Mouse (Mus musculus) liver, adult 2 months (tissue): Measurements from ENCODE around the gene Rasgrp4. TPM values are rescaled to one million over a fixed set of nuclear protein-coding genes. Genes with fewer than 3 reads are reported as not detected.

ENCODE experiments used
- DNase-seq: peaks from one replicate; pipeline ENCODE4 v3.0.0-alpha.2; 2011; ENCODE audit warnings: low read depth, low spot score; ENCODE audit errors: extremely low read depth
- H3K27ac ChIP-seq: fragments of 200-500 bp; replicated peaks from 2 replicates; pipeline ENCODE4 v1.5.1; 2012; ENCODE audit warnings: low read depth, mild to moderate bottlenecking, control low read depth, inconsistent platforms, low read length; ENCODE audit not compliant: insufficient read depth
- H3K27me3 ChIP-seq: fragments of 200-500 bp; 2 replicates; pipeline ENCODE4 v1.6.1; 2012; ENCODE audit warnings: mild to moderate bottlenecking, moderate library complexity, low read length, inconsistent platforms; ENCODE audit not compliant: control insufficient read depth, insufficient read depth
- H3K36me3 ChIP-seq: fragments of 200-500 bp; 2 replicates; pipeline ENCODE4 v1.6.1; 2012; ENCODE audit warnings: low read length, inconsistent platforms; ENCODE audit not compliant: control insufficient read depth, insufficient read depth
- H3K4me1 ChIP-seq: fragments of 200-500 bp; 2 replicates; pipeline ENCODE4 v1.6.1; 2011; ENCODE audit warnings: low read length; ENCODE audit not compliant: control insufficient read depth, insufficient read depth
- H3K4me3 ChIP-seq: fragments of 200-500 bp; 2 replicates; pipeline ENCODE4 v1.5.1; 2011; ENCODE audit warnings: low read depth, mild to moderate bottlenecking, control low read depth, low read length, moderate library complexity; ENCODE audit not compliant: insufficient read depth
- H3K79me2 ChIP-seq: fragments of 200-500 bp; 2 replicates; pipeline ENCODE4 v1.6.1; 2012; ENCODE audit warnings: inconsistent platforms, mild to moderate bottlenecking, low read length, moderate library complexity; ENCODE audit not compliant: control insufficient read depth, insufficient read depth
- H3K9ac ChIP-seq: fragments of 200-500 bp; 2 replicates; pipeline ENCODE4 v1.6.1; 2012; ENCODE audit warnings: low read depth, mild to moderate bottlenecking, control low read depth, inconsistent platforms, low read length
- CTCF ChIP-seq: fragments of 200-500 bp; IDR thresholded peaks from 2 replicates; pipeline ENCODE4 v1.5.1; 2011; ENCODE audit warnings: low read depth, low read length, control low read depth
- POLR2A ChIP-seq: fragments of 200-500 bp; IDR thresholded peaks from 2 replicates; pipeline ENCODE4 v1.6.1; 2011; ENCODE audit warnings: low read length, control low read depth; ENCODE audit not compliant: insufficient read depth; ENCODE audit errors: extremely low read depth
- WGBS: fragments of 180-500 bp; shearing (Covaris S2); methylation state at CpG from one replicate; pipeline ENCODE4 v1.1.7; 2018; 5-methylcytosine and 5-hydroxymethylcytosine counted together
- polyA plus RNA-seq: library from polyadenylated mRNA; depleted of rRNA; stranded (reverse); fragments of >200 nt; gene quantifications from 2 replicates; pipeline ENCODE4 v1.2.3, GENCODE M21; 2012
- total RNA-seq: library from RNA; depleted of rRNA; stranded (reverse); fragments of >200 nt; gene quantifications from 2 replicates; pipeline ENCODE4 v1.2.3, GENCODE M21; 2014

The Rasgrp4 gene
- total and polyA plus RNA-seq, 2 experiments = under 0.01 to 0.69 TPM

DNA sequence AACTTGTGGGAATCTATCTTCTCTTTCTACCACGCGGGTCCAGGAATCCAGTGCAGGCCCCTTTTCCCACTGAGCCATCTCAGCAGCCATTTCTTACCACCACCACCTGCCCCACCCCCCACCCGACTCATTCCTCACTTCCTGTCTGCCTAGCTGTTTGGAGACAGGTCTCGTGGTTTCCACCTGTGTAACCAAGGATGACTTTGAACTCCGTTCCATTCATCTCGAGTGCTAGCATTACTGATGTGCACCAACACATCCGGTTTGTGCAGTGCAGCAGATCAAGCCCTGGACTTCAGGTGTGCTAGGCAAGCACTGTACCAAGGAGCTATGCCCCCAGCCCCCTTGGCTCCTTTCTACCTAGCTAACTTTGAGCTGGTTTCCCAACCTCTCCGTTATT lies 6.8 kb downstream of the Rasgrp4 start:
- no peak overlapping the region for H3K4me3 ChIP-seq
- no peaks in the 10 kb centered on the region for H3K36me3 ChIP-seq
- 71% methylated on average over 8 of the region's 8 CpGs for WGBS
- H3K4me1 ChIP-seq = no peaks in the 10 kb centered on the region
- no peak overlapping the region for H3K9ac ChIP-seq
- no peak for DNase-seq
- H3K27ac ChIP-seq = no peak overlapping the region
- TF ChIP-seq CTCF = no peak
- no peak for TF ChIP-seq POLR2A
- H3K79me2 ChIP-seq = no peaks in the 10 kb centered on the region
- H3K27me3 ChIP-seq = peaks cover 3% of the 10 kb centered on the region; the same call in 1 of the 2 replicates

DNA sequence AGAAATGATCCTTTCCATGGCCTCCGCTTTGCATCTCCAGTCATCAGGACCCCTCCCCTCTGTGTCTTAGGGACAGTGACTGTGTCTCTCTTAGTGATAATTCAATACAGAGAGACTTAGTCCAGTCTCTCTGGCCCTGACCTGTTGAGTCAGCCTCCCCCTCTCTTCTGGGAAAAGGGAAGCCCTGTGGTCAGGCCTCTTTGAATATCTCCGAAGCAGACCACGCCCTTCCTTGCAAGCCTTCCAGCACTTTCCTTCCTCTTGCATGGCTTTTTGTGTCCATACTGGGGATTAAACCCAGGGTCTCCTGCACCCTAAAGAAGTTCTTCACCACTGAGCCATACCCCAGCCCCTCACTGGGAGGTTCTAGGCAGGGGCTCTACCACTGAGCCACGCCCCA lies 9.4 kb downstream of the Rasgrp4 start:
- Histone ChIP-seq H3K36me3 (no peaks in the 10 kb centered on the region), H3K9ac (no peak overlapping the region), H3K27me3 (no peaks in the 10 kb centered on the region), H3K27ac (no peak overlapping the region), H3K79me2 (no peaks in the 10 kb centered on the region), H3K4me3 (no peak overlapping the region), H3K4me1 (no peaks in the 10 kb centered on the region)
- 86% methylated on average over 4 of the region's 4 CpGs for WGBS
- no peak for TF ChIP-seq POLR2A
- TF ChIP-seq CTCF = no peak
- DNase-seq = no peak

DNA sequence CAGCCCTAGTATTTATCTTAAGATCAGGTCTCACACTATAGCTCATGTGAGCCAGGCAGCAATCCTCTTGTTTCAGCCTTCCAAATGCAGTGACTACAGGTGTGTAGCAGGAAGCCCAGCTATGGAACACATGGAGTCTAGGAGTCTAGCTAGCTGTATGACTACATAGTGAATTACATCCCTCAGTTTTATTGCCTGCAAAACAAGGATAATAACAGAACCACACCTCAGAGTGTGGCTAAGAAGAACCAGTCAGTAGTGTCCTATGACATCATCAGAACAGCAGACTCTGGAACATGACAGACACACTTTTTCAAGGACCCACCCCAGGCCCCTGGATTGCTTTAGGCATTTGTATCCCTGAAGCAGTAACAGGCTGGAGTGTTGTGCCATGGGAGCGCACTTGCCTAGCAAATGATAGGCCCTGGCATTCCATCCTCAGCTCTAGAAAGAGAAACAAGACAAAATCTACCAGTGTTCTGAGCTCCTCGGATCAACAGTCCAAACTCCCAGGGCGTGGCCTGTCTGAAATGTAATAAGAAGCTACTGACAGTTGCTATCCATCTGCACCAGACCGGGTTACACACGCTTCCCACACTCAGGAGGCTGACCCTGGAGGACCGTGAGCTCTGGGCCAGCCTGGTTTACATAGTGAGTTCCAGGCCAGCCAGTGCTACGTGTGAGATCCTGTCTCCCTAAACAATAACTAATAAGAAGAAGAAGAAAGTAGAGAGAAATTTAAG lies 12.1 kb downstream of the Rasgrp4 start:
- no peak overlapping the region for H3K4me3 ChIP-seq
- TF ChIP-seq POLR2A = no peak
- TF ChIP-seq CTCF = no peak
- no peaks in the 10 kb centered on the region for H3K27me3 ChIP-seq
- no peak overlapping the region for H3K27ac ChIP-seq
- no peak overlapping the region for H3K9ac ChIP-seq
- H3K4me1 ChIP-seq = no peaks in the 10 kb centered on the region
- 89% methylated on average over 7 of the region's 7 CpGs for WGBS
- H3K36me3 ChIP-seq = no peaks in the 10 kb centered on the region
- no peak for DNase-seq
- H3K79me2 ChIP-seq = no peaks in the 10 kb centered on the region

DNA sequence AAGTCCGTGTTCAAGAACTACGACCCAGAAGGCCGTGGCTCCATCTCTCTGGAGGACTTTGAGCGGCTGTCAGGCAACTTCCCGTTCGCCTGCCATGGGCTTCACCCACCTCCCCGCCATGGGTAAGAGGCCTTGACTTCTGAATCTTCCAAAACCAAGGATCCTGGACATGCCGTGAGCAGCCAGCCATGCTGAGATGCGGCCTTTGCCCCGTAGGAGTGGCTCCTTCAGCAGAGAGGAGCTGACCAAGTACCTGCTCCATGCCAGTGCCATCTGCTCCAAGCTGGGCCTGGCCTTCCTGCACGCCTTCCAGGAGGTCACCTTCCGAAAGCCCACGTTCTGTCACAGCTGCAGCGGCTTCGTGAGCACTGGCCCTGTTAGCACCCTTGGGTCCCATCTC lies 14.1 kb downstream of the Rasgrp4 start:
- no peaks in the 10 kb centered on the region for H3K36me3 ChIP-seq
- no peak for DNase-seq
- TF ChIP-seq POLR2A (no peak), CTCF (no peak)
- H3K27me3 ChIP-seq = no peaks in the 10 kb centered on the region
- 94% methylated on average over 15 of the region's 15 CpGs for WGBS
- H3K27ac ChIP-seq = no peak overlapping the region
- no peaks in the 10 kb centered on the region for H3K79me2 ChIP-seq
- no peak overlapping the region for H3K9ac ChIP-seq
- H3K4me3 ChIP-seq = no peak overlapping the region
- no peaks in the 10 kb centered on the region for H3K4me1 ChIP-seq

DNA sequence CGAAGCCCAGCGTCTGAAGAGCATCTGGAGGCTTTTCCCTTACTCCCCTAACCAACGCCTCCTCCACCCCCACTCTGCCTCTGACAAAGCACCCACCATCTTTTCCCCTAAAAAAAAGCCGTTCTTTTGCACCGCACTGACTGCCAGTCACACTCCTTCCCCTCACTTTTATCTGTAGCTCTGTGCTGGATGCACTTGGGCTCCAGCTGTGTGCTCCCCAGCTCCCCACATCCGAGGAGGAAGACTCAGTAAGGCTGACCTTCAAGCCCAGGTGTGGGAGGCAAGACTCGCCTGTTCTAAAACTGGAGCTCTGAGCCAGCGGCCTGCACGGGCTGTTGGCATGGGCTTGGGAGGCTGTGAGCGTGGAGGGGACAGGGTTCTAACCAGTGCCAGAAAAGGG lies 16.8 kb downstream of the Rasgrp4 start:
- H3K27ac ChIP-seq = no peak overlapping the region
- H3K79me2 ChIP-seq = no peaks in the 10 kb centered on the region
- peaks cover 2% of the 10 kb centered on the region; the same call in 1 of the 2 replicates for H3K4me1 ChIP-seq
- 76% methylated on average over 10 of the region's 10 CpGs for WGBS
- H3K9ac ChIP-seq = no peak overlapping the region
- no peak overlapping the region for H3K4me3 ChIP-seq
- H3K36me3 ChIP-seq = peaks cover 2% of the 10 kb centered on the region; the same call in 1 of the 2 replicates
- no peaks in the 10 kb centered on the region for H3K27me3 ChIP-seq
- TF ChIP-seq CTCF (no peak), POLR2A (no peak)
- no peak for DNase-seq

DNA sequence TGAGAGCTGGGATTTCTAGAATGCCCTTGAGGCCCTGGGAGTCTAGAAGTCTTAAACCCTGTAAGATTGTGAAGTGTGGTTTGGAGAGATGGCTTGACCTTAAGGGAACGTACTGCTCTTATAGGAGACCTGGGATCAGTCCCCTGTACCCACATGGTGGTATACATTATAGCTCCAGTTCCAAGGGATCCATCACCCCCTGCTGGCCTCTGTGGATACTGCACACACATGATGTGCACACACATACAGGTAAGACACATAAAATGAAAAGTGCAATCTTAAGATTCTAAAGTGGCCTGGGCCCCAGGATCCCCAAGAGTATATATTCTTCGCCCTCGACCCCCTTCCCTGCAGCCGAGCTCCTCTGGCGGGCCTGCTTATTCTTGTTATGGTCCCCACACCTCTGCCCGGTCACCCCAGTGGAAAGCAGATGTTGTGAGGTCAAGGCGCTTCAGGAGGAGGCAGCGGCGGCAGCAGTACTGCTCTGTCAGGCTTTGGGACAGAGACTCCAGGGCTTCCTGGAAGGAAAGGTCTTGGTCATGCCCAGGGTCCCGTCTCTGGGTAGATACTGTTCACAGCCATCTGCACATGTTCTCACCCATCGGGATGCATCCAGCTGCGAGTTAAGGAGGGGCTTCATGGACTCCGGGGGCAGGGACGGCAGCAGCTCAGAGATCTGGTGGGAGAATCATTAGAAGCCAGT lies 19.5 kb downstream of the Rasgrp4 start:
- Histone ChIP-seq H3K27me3 (0 out of 2 replicates have a peak, but pooled peaks cover 3% of the 10 kb centered on the region), H3K36me3 (peaks cover 2% of the 10 kb centered on the region; the same call in 1 of the 2 replicates), H3K4me3 (no peak overlapping the region), H3K4me1 (peaks cover 3% of the 10 kb centered on the region; the same call in 1 of the 2 replicates), H3K79me2 (no peaks in the 10 kb centered on the region), H3K27ac (no peak overlapping the region), H3K9ac (no peak overlapping the region)
- 97% methylated on average over 14 of the region's 14 CpGs for WGBS
- no peak for DNase-seq
- no peak for TF ChIP-seq POLR2A
- TF ChIP-seq CTCF = no peak
